ENCODE assay signal across 20 mouse cellular contexts in genomic region chr13:25218394-25218793, GRCm38 (mm10). TPM values are rescaled to one million over a fixed set of nuclear protein-coding genes. Genes with fewer than 3 reads are reported as not detected.
"Had no signal": no experiment of that assay in that cellular context is flagged by ENCODE, and none has a peak within 500 bp of the region (broad histone marks: within the 10 kb centered on the region; RNA-seq: fewer than 3 reads in every experiment).

No protein-coding gene starts in this region.

- H3K4me1 ChIP-seq: megakaryocyte, embryonic 14.5 days; midbrain, embryonic 13.5 days; midbrain, embryonic 15.5 days; neural tube, embryonic 12.5 days had no signal

- H3K4me2 ChIP-seq: lung, embryonic 14.5 days; midbrain, embryonic 11.5 days; midbrain, embryonic 13.5 days; midbrain, embryonic 15.5 days; neural tube, embryonic 12.5 days had no signal

- DNase-seq: lung, adult 18-20 months; lung, embryonic 14.5 days; lung, postnatal 10 days; lung, postnatal 36 days; retina, postnatal 1 day; right cerebral cortex, adult 18-20 months; right cerebral cortex, postnatal 25 days; right cerebral cortex, postnatal 4 days; spleen, adult 18-20 months; thymus, adult 18-20 months; thymus, postnatal 14 days; thymus, postnatal 36 days had no signal

- H3K9me3 ChIP-seq: midbrain, embryonic 13.5 days; midbrain, embryonic 15.5 days; neural tube, embryonic 12.5 days had no signal

- H3K27me3 ChIP-seq: megakaryocyte, embryonic 14.5 days; midbrain, embryonic 13.5 days; midbrain, embryonic 15.5 days; neural tube, embryonic 12.5 days had no signal

- ATAC-seq: midbrain, embryonic 13.5 days; midbrain, embryonic 15.5 days had no signal

- H3K9ac ChIP-seq: lung, embryonic 14.5 days; midbrain, embryonic 13.5 days; midbrain, embryonic 15.5 days; neural tube, embryonic 12.5 days had no signal

- H3K36me3 ChIP-seq: midbrain, embryonic 13.5 days; midbrain, embryonic 15.5 days; neural tube, embryonic 12.5 days had no signal

- H3K4me3 ChIP-seq: megakaryocyte, embryonic 14.5 days; midbrain, embryonic 13.5 days; midbrain, embryonic 15.5 days; neural tube, embryonic 12.5 days had no signal

- H3K27ac ChIP-seq: macrophage; midbrain, embryonic 13.5 days; midbrain, embryonic 15.5 days; neural tube, embryonic 12.5 days had no signal

RNA-seq across cellular contexts. Expression of gene Nrsn1, which starts 51.9 kb away (rescaled TPM):
- total RNA-seq: monocyte, adult 5-6 weeks had no signal
- polyA plus RNA-seq: liver, embryonic 16.5 days; macrophage had no signal
